Mouse (Mus musculus): ENCODE measurements at regions not wholly inside any gene's neighbourhood (a gene's known extent, or its start where the extent isn't known, plus 50 kb on each side); places are given as distances from the start of the nearest gene placed in this dataset.

DNA sequence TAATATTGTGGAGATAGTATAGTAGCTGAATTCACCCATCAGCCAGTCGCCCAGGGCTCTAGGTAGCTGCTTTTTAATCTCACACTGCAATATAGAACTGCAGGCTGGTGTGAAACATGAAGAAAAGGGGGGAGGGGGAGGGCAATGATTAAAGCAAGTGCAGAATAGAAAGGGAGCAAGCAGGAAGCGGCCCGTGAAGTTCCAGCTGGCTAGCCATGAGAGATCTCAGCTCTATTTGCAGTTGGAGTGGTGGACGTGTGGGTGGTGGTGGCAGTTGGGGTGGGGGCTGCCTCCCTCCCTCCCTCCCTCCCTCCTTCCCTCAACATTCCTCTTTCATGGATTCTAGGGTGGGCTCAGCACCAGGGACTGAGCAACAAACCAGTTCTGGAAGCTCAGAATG, 173.3 kb upstream of the Mgat5 start:
- no peak for TF ChIP-seq CTCF (conservative IDR thresholded peaks at IDR 0.05; ENCODE audit: low read length)
- no peak for TF ChIP-seq POU5F1 (IDR thresholded peaks at IDR 0.05; ENCODE audit: borderline replicate concordance, low read length)
- TF ChIP-seq NANOG (IDR thresholded peaks at IDR 0.05; ENCODE audit: borderline replicate concordance, low read length) = no peak
